Mouse (Mus musculus) E14TG2a.4 (cell line): ENCODE results near the gene Zc3h7b.

ENCODE experiments used
- CTCF ChIP-seq: conservative IDR thresholded peaks from 2 replicates; pipeline ENCODE4 v1.5.1; 2014; ENCODE audit warnings: low read length
- NANOG ChIP-seq: IDR thresholded peaks from 2 replicates; pipeline ENCODE4 v1.6.1; 2014; ENCODE audit warnings: borderline replicate concordance, low read length, mixed read lengths

- TF ChIP-seq CTCF (no peak), NANOG (no peak)
Measured at GRCm38 (mm10) chr15:81723653-81724052, 21.2 kb upstream of the Zc3h7b start.
